Mouse (Mus musculus) megakaryocyte, embryonic 14.5 days (primary cell): ENCODE results near the gene Gm36210.

Experiments
- FLI1 ChIP-seq: IDR thresholded peaks from 2 replicates; pipeline ENCODE4 v1.6.1; 2012; ENCODE audit warnings: low read length, inconsistent platforms, mixed read lengths
- GATA1 ChIP-seq: IDR thresholded peaks from 3 replicates; pipeline ENCODE4 v1.6.1; 2012; ENCODE audit warnings: mixed read lengths, low read length, inconsistent platforms, borderline replicate concordance

GRCm38 (mm10) chr7:4886680-4887079 is 19.6 kb downstream of the Gm36210 start:
- no peak for TF ChIP-seq GATA1
- no peak for TF ChIP-seq FLI1
